Mouse (Mus musculus) forebrain, embryonic 15.5 days (tissue): ENCODE measurements around the gene Dydc1. TPM values are rescaled to one million over a fixed set of nuclear protein-coding genes. Genes with fewer than 3 reads are reported as not detected.

Experiments
- polyA plus RNA-seq: library from polyadenylated mRNA; unstranded; fragments of >200 nt; fragmentation: Nextera tagmentation; extraction: Ambion mirVana; gene quantifications from 2 replicates; pipeline ENCODE4 v1.2.1, GENCODE M21; 2015

Dydc1 gene
- polyA plus RNA-seq, 1 experiment from 2014 or later = 0.22 TPM

Other genes with a start within 250 kb of the Dydc1 start
- 2.1 and 2.2 TPM in 2 replicates for gene Sh2d4b, start 179.6 kb upstream of the Dydc1 start, polyA plus RNA-seq
- gene Tspan14, start 106.1 kb upstream of the Dydc1 start, polyA plus RNA-seq = 97.5 and 98.3 TPM in 2 replicates
- 75.1 and 76.2 TPM in 2 replicates for gene Fam213a, start 59.1 kb upstream of the Dydc1 start, polyA plus RNA-seq
- 0.70 and 1.0 TPM in 2 replicates for gene Dydc2, start 3.7 kb upstream of the Dydc1 start, polyA plus RNA-seq
- gene Mat1a, start 32.1 kb downstream of the Dydc1 start, polyA plus RNA-seq = not detected in 2 replicates
- not detected in 2 replicates for gene Sftpa1, start 58.9 kb downstream of the Dydc1 start, polyA plus RNA-seq
- gene Mbl1, start 78.5 kb downstream of the Dydc1 start, polyA plus RNA-seq = not detected in 2 replicates
- gene Sftpd, start 112.2 kb downstream of the Dydc1 start, polyA plus RNA-seq = not detected in 2 replicates
- 0.19 TPM in 1 of 2 replicates, not detected in the other for gene Gm2832, start 205.9 kb downstream of the Dydc1 start, polyA plus RNA-seq